Mouse (Mus musculus): ENCODE results near the gene Vps13d. TPM values are rescaled to one million over a fixed set of nuclear protein-coding genes. Genes with fewer than 3 reads are reported as not detected.

The Vps13d gene
- polyA plus RNA-seq, 1 experiment from 2014 or later = 7.6 TPM

DNA sequence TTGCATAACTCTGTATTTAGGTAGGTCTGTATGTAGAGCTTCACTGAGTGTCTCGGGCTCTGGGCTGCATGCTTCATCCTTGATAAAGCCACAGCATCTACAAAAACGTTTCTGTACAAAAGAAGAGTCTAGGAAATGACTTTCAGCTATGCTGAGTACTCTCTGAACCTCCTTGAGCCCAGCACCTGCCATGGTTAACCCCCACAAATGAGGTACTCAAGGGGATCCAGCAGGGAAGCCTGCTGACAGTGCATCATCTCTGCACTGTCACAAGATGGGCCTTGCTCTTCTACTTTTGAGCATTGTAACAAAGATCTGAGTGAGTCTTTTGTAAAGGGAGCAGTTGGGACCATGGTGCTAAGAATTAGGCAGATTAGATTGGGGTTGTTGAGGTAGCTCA is 162.2 kb downstream of the Vps13d start:
- no peaks in the 10 kb centered on the region for H3K27me3 ChIP-seq (replicated peaks)
- H3K9me3 ChIP-seq (replicated peaks) = no peaks in the 10 kb centered on the region
- no peak overlapping the region for H3K4me2 ChIP-seq
- no peak overlapping the region for H3K9ac ChIP-seq
- whole genome bisulfite sequencing = 63% methylated on average over 2 of the region's 2 CpGs
- no peak overlapping the region for H3K4me3 ChIP-seq
- H3K27ac ChIP-seq (ENCODE audit: poor library complexity, severe bottlenecking) = no peak overlapping the region
- peaks cover 69% of the 10 kb centered on the region for H3K4me1 ChIP-seq (replicated peaks)
- no peak for ATAC-seq (ENCODE audit: insufficient number of reproducible peaks, low FRiP score)
- peaks cover 13% of the 10 kb centered on the region for H3K36me3 ChIP-seq

DNA sequence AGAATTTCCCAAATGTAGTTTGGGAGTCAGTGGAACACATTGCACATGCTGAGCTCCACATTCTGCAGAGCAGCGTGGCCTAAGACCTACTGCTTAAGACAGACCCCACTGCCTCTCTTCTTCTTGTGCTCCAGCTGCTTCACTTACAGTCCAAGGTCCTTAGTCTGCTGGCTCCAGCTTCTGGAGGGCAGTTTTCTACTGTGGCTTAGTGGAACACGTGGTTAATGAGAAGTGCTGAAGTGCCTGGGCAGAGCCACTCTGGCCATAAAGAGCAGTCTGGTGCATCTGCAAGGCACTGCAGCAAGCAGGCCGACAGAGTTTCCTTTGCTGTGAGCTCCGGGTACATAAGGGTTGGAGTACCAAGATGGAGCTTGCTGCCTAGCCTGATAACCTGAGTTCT is 163.3 kb downstream of the Vps13d start:
- no peak overlapping the region for H3K4me2 ChIP-seq
- no peak for ATAC-seq (ENCODE audit: insufficient number of reproducible peaks, low FRiP score)
- no peak overlapping the region for H3K4me3 ChIP-seq
- H3K36me3 ChIP-seq = peaks cover 5% of the 10 kb centered on the region
- no peaks in the 10 kb centered on the region for H3K27me3 ChIP-seq (replicated peaks)
- no peak overlapping the region for H3K9ac ChIP-seq
- no peaks in the 10 kb centered on the region for H3K9me3 ChIP-seq (replicated peaks)
- WGBS = 62% methylated on average over 4 of the region's 4 CpGs
- H3K4me1 ChIP-seq (replicated peaks) = peaks cover 72% of the 10 kb centered on the region
- no peak overlapping the region; the same call in 1 of the 2 replicates for H3K27ac ChIP-seq (ENCODE audit: poor library complexity, severe bottlenecking)

DNA sequence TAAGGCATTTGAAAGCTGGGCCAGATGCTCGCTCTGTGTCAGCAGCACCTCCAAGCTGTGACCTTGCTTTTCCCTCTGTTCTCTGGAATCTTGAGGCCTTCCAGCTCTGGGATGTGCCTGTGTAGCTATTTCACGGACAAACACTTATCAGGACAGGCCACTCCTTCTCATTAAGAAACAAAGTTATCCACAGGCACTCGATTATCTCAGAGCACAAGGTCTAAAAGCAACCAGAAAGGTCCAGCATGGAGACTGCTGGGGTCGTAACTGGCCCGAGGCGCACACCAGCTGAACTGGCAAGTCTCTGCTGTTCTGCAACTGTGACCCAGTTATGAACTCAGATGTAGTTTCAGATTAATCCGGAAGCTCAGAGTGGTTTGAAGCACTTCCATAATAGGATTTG is 168.4 kb downstream of the Vps13d start:
- no peak overlapping the region for H3K9ac ChIP-seq
- 0 out of 2 replicates have a peak overlapping the region, but pooled peaks have one; percentile 19 for H3K4me2 ChIP-seq
- H3K4me1 ChIP-seq (replicated peaks) = peaks cover 62% of the 10 kb centered on the region
- H3K4me3 ChIP-seq = no peak overlapping the region
- H3K27me3 ChIP-seq (replicated peaks) = no peaks in the 10 kb centered on the region
- H3K27ac ChIP-seq (ENCODE audit: poor library complexity, severe bottlenecking) = peak overlapping the region; percentile 60
- no peaks in the 10 kb centered on the region for H3K9me3 ChIP-seq (replicated peaks)
- H3K36me3 ChIP-seq = peaks cover 5% of the 10 kb centered on the region
- 16% methylated on average over 7 of the region's 7 CpGs for WGBS
- peak; percentile 45; the same call in 1 of the 2 replicates for ATAC-seq (ENCODE audit: insufficient number of reproducible peaks, low FRiP score)

DNA sequence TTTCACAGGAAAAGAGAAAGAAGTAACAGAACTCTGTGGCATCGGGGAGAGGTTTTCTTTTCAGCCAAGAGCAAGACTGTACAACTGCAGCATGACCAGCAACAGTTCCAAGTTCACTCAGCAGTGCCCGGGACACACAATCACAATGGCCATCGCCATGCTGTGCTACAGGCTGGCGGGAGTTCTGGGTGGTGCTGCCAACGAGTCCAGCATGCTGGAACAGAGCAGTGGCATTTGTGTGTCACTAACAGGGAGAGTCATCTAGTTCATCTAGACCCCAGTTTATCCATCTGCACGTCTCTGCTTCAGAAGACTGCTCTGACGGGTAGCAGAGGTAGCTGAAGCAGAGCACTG is 169.4 kb downstream of the Vps13d start:
- ATAC-seq (ENCODE audit: insufficient number of reproducible peaks, low FRiP score) = no peak
- Histone ChIP-seq H3K27ac (ENCODE audit: poor library complexity, severe bottlenecking) (peak overlapping the region; percentile 60), H3K4me3 (no peak overlapping the region), H3K4me2 (no peak overlapping the region), H3K27me3 (replicated peaks) (no peaks in the 10 kb centered on the region), H3K9ac (peak overlapping the region; percentile 35; the same call in 1 of the 2 replicates), H3K4me1 (replicated peaks) (peaks cover 58% of the 10 kb centered on the region), H3K9me3 (replicated peaks) (no peaks in the 10 kb centered on the region), H3K36me3 (peaks cover 5% of the 10 kb centered on the region)
- 51% methylated on average over 7 of the region's 7 CpGs for WGBS

DNA sequence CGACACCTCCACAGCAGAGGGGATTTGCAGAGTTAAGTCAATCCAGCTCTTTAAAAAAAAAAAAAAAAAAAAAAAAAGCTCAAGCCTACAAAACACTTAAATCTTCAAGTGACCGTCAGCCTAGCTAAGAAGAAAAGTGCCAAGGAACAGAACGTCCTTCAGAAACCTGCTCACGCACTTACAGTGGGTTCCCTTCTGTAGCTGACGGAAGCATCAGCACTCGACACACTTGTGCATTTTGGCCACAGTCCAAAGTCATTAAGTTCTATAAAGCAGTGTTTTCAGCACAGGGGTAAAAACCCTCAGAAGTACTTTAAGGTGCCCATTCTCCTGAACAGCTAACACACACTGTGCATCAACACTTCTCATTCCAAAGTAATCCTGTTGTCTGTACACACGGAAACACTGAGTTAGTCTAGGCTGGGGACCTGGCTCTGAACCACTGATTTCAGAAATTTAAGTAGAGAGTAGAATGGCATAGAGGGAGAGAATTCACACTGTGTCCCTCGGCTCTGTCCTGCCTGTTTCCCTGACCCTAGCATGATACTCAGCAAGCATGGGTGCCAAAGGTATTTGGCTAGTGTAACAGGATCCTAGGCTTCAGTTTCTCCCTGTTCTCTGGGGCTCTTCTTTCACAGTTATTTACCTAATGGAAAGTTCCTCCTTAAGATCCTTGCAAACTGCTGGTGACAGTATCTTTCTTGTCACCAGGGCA is 170.0 kb downstream of the Vps13d start:
- Histone ChIP-seq H3K9me3 (replicated peaks) (no peaks in the 10 kb centered on the region), H3K4me1 (replicated peaks) (peaks cover 58% of the 10 kb centered on the region), H3K27me3 (replicated peaks) (no peaks in the 10 kb centered on the region), H3K36me3 (peaks cover 8% of the 10 kb centered on the region), H3K4me3 (no peak overlapping the region), H3K4me2 (no peak overlapping the region), H3K27ac (ENCODE audit: poor library complexity, severe bottlenecking) (peak overlapping the region; percentile 60), H3K9ac (0 out of 2 replicates have a peak overlapping the region, but pooled peaks have one; percentile 35)
- no peak for ATAC-seq (ENCODE audit: insufficient number of reproducible peaks, low FRiP score)
- WGBS = 30% methylated on average over 8 of the region's 8 CpGs

DNA sequence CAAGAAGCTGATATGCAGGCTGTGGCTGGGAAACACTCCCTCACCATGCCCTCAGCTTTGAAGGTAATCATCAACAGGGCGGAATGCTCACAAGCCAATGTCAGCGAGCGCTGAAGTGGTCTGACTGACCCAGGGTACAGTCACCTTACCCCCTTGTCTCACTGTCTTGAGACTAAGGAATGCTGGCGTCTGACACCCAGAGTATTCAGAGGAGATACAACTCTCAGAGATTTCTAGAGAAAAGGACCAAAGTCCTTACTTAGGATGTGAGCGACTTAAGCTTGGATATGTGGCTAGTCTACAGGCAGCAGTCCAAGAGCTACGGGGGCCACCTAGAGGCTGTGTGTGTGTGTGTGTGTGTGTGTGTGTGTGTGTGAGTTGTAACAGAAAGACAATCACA is 170.9 kb downstream of the Vps13d start:
- Histone ChIP-seq H3K4me3 (no peak overlapping the region), H3K27ac (ENCODE audit: poor library complexity, severe bottlenecking) (no peak overlapping the region; the same call in 1 of the 2 replicates), H3K4me2 (no peak overlapping the region), H3K36me3 (peaks cover 14% of the 10 kb centered on the region), H3K9me3 (replicated peaks) (no peaks in the 10 kb centered on the region), H3K4me1 (replicated peaks) (peaks cover 51% of the 10 kb centered on the region), H3K27me3 (replicated peaks) (no peaks in the 10 kb centered on the region), H3K9ac (no peak overlapping the region; the same call in 1 of the 2 replicates)
- ATAC-seq (ENCODE audit: insufficient number of reproducible peaks, low FRiP score) = no peak
- WGBS = 59% methylated on average over 6 of the region's 6 CpGs

DNA sequence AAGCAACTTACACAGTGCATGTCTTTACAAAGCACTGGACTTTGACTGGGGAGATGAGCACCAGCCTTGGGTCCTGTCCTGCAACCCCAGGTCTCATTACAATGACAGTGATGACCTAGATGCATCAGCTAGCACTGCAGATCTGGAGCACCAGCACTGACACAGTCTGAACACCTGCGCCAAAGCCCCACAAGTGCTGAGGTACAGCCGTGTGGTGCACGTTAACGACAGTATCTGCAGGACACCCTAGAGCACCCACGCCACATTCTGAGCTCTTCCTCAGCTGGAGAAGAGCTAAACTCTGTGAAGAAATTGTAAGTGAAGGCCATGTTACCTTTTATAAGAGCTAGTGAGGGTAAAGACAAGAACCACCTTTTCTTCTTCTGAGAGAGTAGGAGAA is 172.0 kb downstream of the Vps13d start:
- no peak overlapping the region for H3K27ac ChIP-seq (ENCODE audit: poor library complexity, severe bottlenecking)
- ATAC-seq (ENCODE audit: insufficient number of reproducible peaks, low FRiP score) = no peak
- whole genome bisulfite sequencing = 86% methylated on average over 5 of the region's 5 CpGs
- no peak overlapping the region for H3K4me2 ChIP-seq
- no peak overlapping the region for H3K4me3 ChIP-seq
- peaks cover 46% of the 10 kb centered on the region for H3K4me1 ChIP-seq (replicated peaks)
- no peaks in the 10 kb centered on the region for H3K27me3 ChIP-seq (replicated peaks)
- H3K36me3 ChIP-seq = peaks cover 18% of the 10 kb centered on the region
- no peak overlapping the region for H3K9ac ChIP-seq
- no peaks in the 10 kb centered on the region for H3K9me3 ChIP-seq (replicated peaks)

DNA sequence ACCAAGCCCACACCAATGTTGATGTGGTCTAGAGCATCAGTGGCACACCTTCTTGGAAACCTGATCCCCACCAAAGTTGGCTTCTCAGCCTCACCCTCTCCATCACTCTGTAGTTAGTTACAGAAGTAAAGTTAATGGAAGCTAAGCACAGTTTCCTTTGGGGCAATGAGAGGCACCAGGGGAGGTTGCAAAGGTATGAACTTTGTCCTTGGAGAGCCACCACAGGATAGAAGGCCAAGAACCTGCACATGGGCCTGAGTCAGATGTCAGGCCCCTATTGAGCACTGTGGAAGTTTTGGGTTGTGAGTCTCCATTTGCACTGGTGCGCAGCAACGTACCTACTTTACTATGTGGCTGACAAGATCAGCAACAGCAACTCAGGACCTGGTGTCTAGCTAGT is 172.6 kb downstream of the Vps13d start:
- WGBS = 97% methylated on average over 2 of the region's 2 CpGs
- ATAC-seq (ENCODE audit: insufficient number of reproducible peaks, low FRiP score) = no peak
- Histone ChIP-seq H3K4me2 (no peak overlapping the region), H3K4me1 (replicated peaks) (peaks cover 43% of the 10 kb centered on the region), H3K4me3 (no peak overlapping the region), H3K27me3 (replicated peaks) (no peaks in the 10 kb centered on the region), H3K9ac (no peak overlapping the region), H3K36me3 (peaks cover 18% of the 10 kb centered on the region), H3K27ac (ENCODE audit: poor library complexity, severe bottlenecking) (no peak overlapping the region), H3K9me3 (replicated peaks) (no peaks in the 10 kb centered on the region)

DNA sequence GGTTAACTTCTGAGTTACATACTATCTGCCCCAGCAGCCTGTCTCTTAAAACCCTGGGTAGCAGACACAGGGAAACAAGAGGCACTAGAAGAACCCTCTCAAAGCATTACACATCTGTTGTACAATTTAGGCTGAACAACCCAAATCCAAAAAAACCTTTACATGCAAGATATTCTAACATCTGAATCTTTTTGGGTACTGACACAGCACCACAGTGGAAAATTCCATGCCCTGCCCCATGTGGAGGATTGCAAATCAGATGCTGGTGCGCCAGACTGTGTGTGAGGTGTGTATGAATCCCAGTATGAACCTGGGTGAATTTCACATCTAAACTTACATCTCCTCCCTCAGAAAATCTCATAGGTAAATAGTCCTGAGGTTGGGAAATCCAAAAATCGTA is 174.4 kb downstream of the Vps13d start:
- no peak overlapping the region for H3K4me2 ChIP-seq
- H3K27ac ChIP-seq (ENCODE audit: poor library complexity, severe bottlenecking) = no peak overlapping the region
- H3K9me3 ChIP-seq (replicated peaks) = no peaks in the 10 kb centered on the region
- H3K36me3 ChIP-seq = peaks cover 33% of the 10 kb centered on the region
- H3K4me3 ChIP-seq = no peak overlapping the region
- H3K9ac ChIP-seq = no peak overlapping the region
- 88% methylated on average over 2 of the region's 2 CpGs for WGBS
- peaks cover 25% of the 10 kb centered on the region for H3K4me1 ChIP-seq (replicated peaks)
- ATAC-seq (ENCODE audit: insufficient number of reproducible peaks, low FRiP score) = no peak
- no peaks in the 10 kb centered on the region for H3K27me3 ChIP-seq (replicated peaks)

DNA sequence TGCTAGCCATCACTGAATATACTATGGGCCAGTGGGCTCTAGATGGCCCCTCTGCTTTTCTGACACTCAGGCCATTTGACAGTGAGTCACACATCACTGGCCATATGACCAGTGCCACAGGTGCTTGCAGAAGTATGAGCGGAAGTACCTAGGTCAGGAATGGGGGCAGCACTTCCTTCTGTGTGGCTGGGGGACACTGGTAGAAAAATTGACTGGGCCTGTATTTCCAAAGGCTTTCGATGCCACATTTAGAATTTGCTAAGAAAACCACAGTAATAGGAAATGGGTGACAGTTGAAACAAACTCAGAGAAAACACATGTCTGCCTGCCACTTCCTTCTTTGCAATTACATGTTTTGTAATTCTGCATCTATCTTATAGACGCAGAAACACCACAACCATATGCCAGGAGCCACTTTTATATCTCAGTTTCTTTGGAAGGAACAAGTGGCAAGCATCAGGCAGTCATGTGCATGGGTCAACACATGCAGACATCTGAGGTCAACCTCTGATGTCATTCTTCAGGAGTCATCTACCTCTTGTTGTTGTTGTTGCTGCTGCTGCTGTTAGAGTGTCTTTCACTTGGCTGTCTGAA is 175.6 kb downstream of the Vps13d start:
- no peak overlapping the region for H3K9ac ChIP-seq
- H3K27me3 ChIP-seq (replicated peaks) = no peaks in the 10 kb centered on the region
- peaks cover 33% of the 10 kb centered on the region for H3K36me3 ChIP-seq
- no peak overlapping the region for H3K27ac ChIP-seq (ENCODE audit: poor library complexity, severe bottlenecking)
- H3K4me1 ChIP-seq (replicated peaks) = peaks cover 13% of the 10 kb centered on the region
- ATAC-seq (ENCODE audit: insufficient number of reproducible peaks, low FRiP score) = no peak
- H3K4me2 ChIP-seq = no peak overlapping the region
- WGBS = 80% methylated on average over 3 of the region's 3 CpGs
- no peak overlapping the region for H3K4me3 ChIP-seq
- H3K9me3 ChIP-seq (replicated peaks) = no peaks in the 10 kb centered on the region

DNA sequence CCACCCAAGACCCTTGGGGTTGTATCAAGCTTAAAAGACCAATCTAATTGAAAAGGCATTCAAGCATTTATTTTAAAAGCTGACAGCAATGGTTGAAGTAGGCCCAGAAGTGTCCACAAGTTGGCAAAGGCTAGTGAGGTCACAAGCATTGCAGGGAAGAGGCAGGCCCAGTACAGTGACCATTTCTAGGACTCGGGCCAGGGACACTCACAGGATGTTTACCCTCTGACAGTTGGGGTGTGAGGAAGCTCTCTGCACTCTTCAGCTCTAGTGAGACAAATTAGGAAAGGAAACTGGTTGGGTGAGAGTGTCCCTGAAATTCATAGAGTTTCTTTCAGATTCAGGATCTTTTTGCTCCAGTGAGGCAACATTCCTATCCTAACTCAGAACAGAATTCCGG is 177.1 kb downstream of the Vps13d start:
- H3K4me3 ChIP-seq = no peak overlapping the region
- no peak overlapping the region for H3K27ac ChIP-seq (ENCODE audit: poor library complexity, severe bottlenecking)
- H3K4me1 ChIP-seq (replicated peaks) = peaks cover 6% of the 10 kb centered on the region
- no peak overlapping the region for H3K4me2 ChIP-seq
- H3K27me3 ChIP-seq (replicated peaks) = no peaks in the 10 kb centered on the region
- no peak; the same call in 1 of the 2 replicates for ATAC-seq (ENCODE audit: insufficient number of reproducible peaks, low FRiP score)
- no peaks in the 10 kb centered on the region for H3K9me3 ChIP-seq (replicated peaks)
- H3K36me3 ChIP-seq = peaks cover 33% of the 10 kb centered on the region
- WGBS = 65% methylated on average over 2 of the region's 2 CpGs
- no peak overlapping the region for H3K9ac ChIP-seq
